Mouse (Mus musculus) kidney, embryonic 15.5 days (tissue): ENCODE measurements around the gene Slc7a1. TPM values are rescaled to one million over a fixed set of nuclear protein-coding genes. Genes with fewer than 3 reads are reported as not detected.

Source experiments
- ATAC-seq: fragments of 200-750 bp; cut with Nextera tagmentation; replicated peaks from 2 replicates; pipeline ENCODE4 v1.8.0; 2017; ENCODE audit warnings: moderate TSS enrichment; ENCODE audit not compliant: low FRiP score
- H3K27ac ChIP-seq: fragments of 300-500 bp; sonication (generic); 2 replicates; pipeline ENCODE4 v1.5.1; 2015; ENCODE audit warnings: mild to moderate bottlenecking, inconsistent platforms
- H3K27me3 ChIP-seq: fragments of 300-500 bp; sonication (generic); 2 replicates; pipeline ENCODE4 v1.6.1; 2015; ENCODE audit warnings: inconsistent platforms
- H3K36me3 ChIP-seq: fragments of 300-500 bp; sonication (generic); 2 replicates; pipeline ENCODE4 v1.6.1; 2015; ENCODE audit warnings: inconsistent platforms
- H3K4me1 ChIP-seq: fragments of 300-500 bp; sonication (generic); 2 replicates; pipeline ENCODE4 v1.6.1; 2015; ENCODE audit warnings: inconsistent platforms
- H3K4me2 ChIP-seq: fragments of 300-500 bp; sonication (generic); 2 replicates; pipeline ENCODE4 v1.6.1; 2015; ENCODE audit warnings: moderate library complexity, mild to moderate bottlenecking, inconsistent platforms
- H3K4me3 ChIP-seq: fragments of 300-500 bp; sonication (generic); replicated peaks from 2 replicates; pipeline ENCODE4 v1.5.1; 2015; ENCODE audit warnings: mild to moderate bottlenecking, inconsistent platforms
- H3K9ac ChIP-seq: fragments of 300-500 bp; sonication (generic); 2 replicates; pipeline ENCODE4 v1.6.1; 2015; ENCODE audit warnings: mild to moderate bottlenecking, inconsistent platforms
- H3K9me3 ChIP-seq: fragments of 300-500 bp; sonication (generic); replicated peaks from 2 replicates; pipeline ENCODE4 v1.6.1; 2016; ENCODE audit warnings: inconsistent platforms
- WGBS: fragments of 180-500 bp; shearing (Covaris S2); methylation state at CpG from one replicate; pipeline ENCODE4 v1.1.7; 2015; ENCODE audit warnings: mixed read lengths; 5-methylcytosine and 5-hydroxymethylcytosine counted together
- polyA plus RNA-seq: library from polyadenylated mRNA; unstranded; fragments of >200 nt; fragmentation: Nextera tagmentation; extraction: Ambion mirVana; gene quantifications from 2 replicates; pipeline ENCODE4 v1.2.1, GENCODE M21; 2015

The Slc7a1 gene
- polyA plus RNA-seq, 1 experiment from 2014 or later: 21.7 TPM

- peaks cover 21% of the 10 kb centered on the region for H3K4me1 ChIP-seq
- 92% methylated on average over 15 of the region's 15 CpGs for WGBS
- no peak overlapping the region for H3K4me2 ChIP-seq
- H3K9ac ChIP-seq: no peak overlapping the region
- H3K36me3 ChIP-seq: peaks cover 9% of the 10 kb centered on the region; the same call in 1 of the 2 replicates
- H3K9me3 ChIP-seq: no peaks in the 10 kb centered on the region
- ATAC-seq: no peak
- H3K27me3 ChIP-seq: no peaks in the 10 kb centered on the region
- H3K4me3 ChIP-seq: no peak overlapping the region
- H3K27ac ChIP-seq: no peak overlapping the region
Observed at GRCm38 (mm10) chr5:148389007-148389970, 10.4 kb downstream of the Slc7a1 start.

GRCm38 (mm10) chr5:148388251-148389006 lies 11.3 kb downstream of the Slc7a1 start:
- Histone ChIP-seq H3K9me3 (no peaks in the 10 kb centered on the region), H3K27me3 (no peaks in the 10 kb centered on the region), H3K4me1 (peaks cover 29% of the 10 kb centered on the region), H3K4me3 (no peak overlapping the region), H3K27ac (no peak overlapping the region), H3K4me2 (no peak overlapping the region), H3K36me3 (peaks cover 9% of the 10 kb centered on the region; the same call in 1 of the 2 replicates), H3K9ac (no peak overlapping the region)
- WGBS: 83% methylated on average over 18 of the region's 18 CpGs
- no peak for ATAC-seq

- WGBS: 91% methylated on average over 2 of the region's 2 CpGs
- Histone ChIP-seq H3K9me3 (no peaks in the 10 kb centered on the region), H3K27me3 (no peaks in the 10 kb centered on the region), H3K36me3 (peaks cover 6% of the 10 kb centered on the region; the same call in 1 of the 2 replicates), H3K4me1 (peaks cover 29% of the 10 kb centered on the region), H3K4me3 (no peak overlapping the region), H3K9ac (no peak overlapping the region), H3K27ac (no peak overlapping the region), H3K4me2 (no peak overlapping the region)
- no peak for ATAC-seq
Observed at GRCm38 (mm10) chr5:148387820-148388219, 11.9 kb downstream of the Slc7a1 start.

- Histone ChIP-seq H3K36me3 (0 out of 2 replicates have a peak, but pooled peaks cover 3% of the 10 kb centered on the region), H3K4me1 (peaks cover 29% of the 10 kb centered on the region), H3K9ac (no peak overlapping the region), H3K4me3 (no peak overlapping the region), H3K27me3 (no peaks in the 10 kb centered on the region), H3K27ac (no peak overlapping the region), H3K9me3 (no peaks in the 10 kb centered on the region), H3K4me2 (no peak overlapping the region)
- 91% methylated on average over 9 of the region's 9 CpGs for WGBS
- no peak for ATAC-seq
Observed at GRCm38 (mm10) chr5:148386471-148386870, 13.2 kb downstream of the Slc7a1 start.

- Histone ChIP-seq H3K36me3 (0 out of 2 replicates have a peak, but pooled peaks cover 3% of the 10 kb centered on the region), H3K9me3 (no peaks in the 10 kb centered on the region), H3K27ac (peak overlapping the region; percentile 37; the same call in 1 of the 2 replicates), H3K4me2 (no peak overlapping the region), H3K27me3 (no peaks in the 10 kb centered on the region), H3K9ac (no peak overlapping the region), H3K4me3 (no peak overlapping the region), H3K4me1 (peaks cover 37% of the 10 kb centered on the region)
- WGBS: 55% methylated on average over 9 of the region's 9 CpGs
- 0 out of 2 replicates have a peak, but pooled peaks have one; percentile 12 for ATAC-seq
Observed at GRCm38 (mm10) chr5:148384501-148385055, 15.1 kb downstream of the Slc7a1 start.

- Histone ChIP-seq H3K27me3 (no peaks in the 10 kb centered on the region), H3K4me1 (peaks cover 37% of the 10 kb centered on the region), H3K36me3 (0 out of 2 replicates have a peak, but pooled peaks cover 3% of the 10 kb centered on the region), H3K9ac (no peak overlapping the region), H3K4me2 (no peak overlapping the region), H3K27ac (peak overlapping the region; percentile 42), H3K9me3 (no peaks in the 10 kb centered on the region), H3K4me3 (no peak overlapping the region)
- 52% methylated on average over 14 of the region's 14 CpGs for whole genome bisulfite sequencing
- ATAC-seq: no peak
Observed at GRCm38 (mm10) chr5:148383841-148384500, 15.7 kb downstream of the Slc7a1 start.

GRCm38 (mm10) chr5:148381083-148381482 lies 18.6 kb downstream of the Slc7a1 start:
- no peak overlapping the region for H3K4me2 ChIP-seq
- no peaks in the 10 kb centered on the region; the same call in 1 of the 2 replicates for H3K9me3 ChIP-seq
- no peak overlapping the region for H3K27ac ChIP-seq
- peaks cover 5% of the 10 kb centered on the region; the same call in 1 of the 2 replicates for H3K36me3 ChIP-seq
- peaks cover 31% of the 10 kb centered on the region for H3K4me1 ChIP-seq
- H3K9ac ChIP-seq: no peak overlapping the region
- no peaks in the 10 kb centered on the region for H3K27me3 ChIP-seq
- no peak overlapping the region for H3K4me3 ChIP-seq
- ATAC-seq: no peak
- 39% methylated on average over 8 of the region's 8 CpGs for WGBS

GRCm38 (mm10) chr5:148380246-148380504 lies 19.5 kb downstream of the Slc7a1 start:
- Histone ChIP-seq H3K4me2 (no peak overlapping the region), H3K9me3 (no peaks in the 10 kb centered on the region; the same call in 1 of the 2 replicates), H3K27me3 (no peaks in the 10 kb centered on the region), H3K36me3 (peaks cover 10% of the 10 kb centered on the region; the same call in 1 of the 2 replicates), H3K4me3 (no peak overlapping the region), H3K4me1 (peaks cover 25% of the 10 kb centered on the region), H3K9ac (no peak overlapping the region), H3K27ac (no peak overlapping the region)
- no peak for ATAC-seq
- 89% methylated on average over 6 of the region's 6 CpGs for WGBS

GRCm38 (mm10) chr5:148379455-148380245 lies 20.1 kb downstream of the Slc7a1 start:
- Histone ChIP-seq H3K27ac (no peak overlapping the region), H3K27me3 (no peaks in the 10 kb centered on the region), H3K36me3 (peaks cover 10% of the 10 kb centered on the region; the same call in 1 of the 2 replicates), H3K4me1 (peaks cover 20% of the 10 kb centered on the region), H3K9me3 (no peaks in the 10 kb centered on the region; the same call in 1 of the 2 replicates), H3K4me3 (no peak overlapping the region), H3K9ac (no peak overlapping the region), H3K4me2 (no peak overlapping the region)
- WGBS: 90% methylated on average over 17 of the region's 17 CpGs
- no peak for ATAC-seq

- peaks cover 14% of the 10 kb centered on the region for H3K4me1 ChIP-seq
- WGBS: 81% methylated on average over 3 of the region's 3 CpGs
- H3K27me3 ChIP-seq: no peaks in the 10 kb centered on the region
- ATAC-seq: no peak
- H3K36me3 ChIP-seq: peaks cover 10% of the 10 kb centered on the region; the same call in 1 of the 2 replicates
- H3K4me3 ChIP-seq: no peak overlapping the region
- no peak overlapping the region for H3K27ac ChIP-seq
- no peak overlapping the region for H3K9ac ChIP-seq
- H3K9me3 ChIP-seq: no peaks in the 10 kb centered on the region; the same call in 1 of the 2 replicates
- H3K4me2 ChIP-seq: no peak overlapping the region
Observed at GRCm38 (mm10) chr5:148378707-148379106, 21.0 kb downstream of the Slc7a1 start.

- no peak overlapping the region for H3K4me2 ChIP-seq
- H3K4me3 ChIP-seq: no peak overlapping the region
- H3K27me3 ChIP-seq: no peaks in the 10 kb centered on the region
- no peak overlapping the region for H3K27ac ChIP-seq
- ATAC-seq: no peak
- H3K9me3 ChIP-seq: no peaks in the 10 kb centered on the region; the same call in 1 of the 2 replicates
- H3K4me1 ChIP-seq: peaks cover 16% of the 10 kb centered on the region
- no peak overlapping the region for H3K9ac ChIP-seq
- H3K36me3 ChIP-seq: peaks cover 10% of the 10 kb centered on the region; the same call in 1 of the 2 replicates
- 83% methylated on average over 4 of the region's 4 CpGs for WGBS
Observed at GRCm38 (mm10) chr5:148378232-148378508, 21.5 kb downstream of the Slc7a1 start.
